Mouse (Mus musculus) lung, postnatal 25 days (tissue): ENCODE results near the gene Gdf5.

Experiments
- DNase-seq: peaks from one replicate; pipeline ENCODE4 v3.0.0; 2022; ENCODE audit warnings: low spot score

The Gdf5 gene

GRCm38 (mm10) chr2:155945124-155945523 is at the start of gene Gdf5:
Gene Gdf5, minus strand, starts transcription at chr2:155945367.
- peak; percentile 24 for DNase-seq

- peak; percentile 65 for DNase-seq
Measured at GRCm38 (mm10) chr2:155991863-155992321, 46.7 kb upstream of the Gdf5 start.

- no peak for DNase-seq
Measured at GRCm38 (mm10) chr2:155991151-155991550, 46.0 kb upstream of the Gdf5 start.

- DNase-seq: no peak
Measured at GRCm38 (mm10) chr2:155989085-155989484, 43.9 kb upstream of the Gdf5 start.

GRCm38 (mm10) chr2:155987131-155987530 is 42.0 kb upstream of the Gdf5 start:
- no peak for DNase-seq

- DNase-seq: no peak
Measured at GRCm38 (mm10) chr2:155985776-155986175, 40.6 kb upstream of the Gdf5 start.

- DNase-seq: peak; percentile 53
Measured at GRCm38 (mm10) chr2:155979328-155979991, 34.3 kb upstream of the Gdf5 start.

GRCm38 (mm10) chr2:155974087-155974731 is 29.0 kb upstream of the Gdf5 start:
- DNase-seq: no peak

- DNase-seq: no peak
Measured at GRCm38 (mm10) chr2:155973348-155973747, 28.2 kb upstream of the Gdf5 start.

GRCm38 (mm10) chr2:155962991-155963390 is 17.8 kb upstream of the Gdf5 start:
- DNase-seq: peak; percentile 24

- DNase-seq: no peak
Measured at GRCm38 (mm10) chr2:155961862-155962261, 16.7 kb upstream of the Gdf5 start.

- DNase-seq: no peak
Measured at GRCm38 (mm10) chr2:155959981-155960380, 14.8 kb upstream of the Gdf5 start.

- peak; percentile 93 for DNase-seq
Measured at GRCm38 (mm10) chr2:155956134-155957059, 11.2 kb upstream of the Gdf5 start, which contains the start of gene Cep250. Gene Cep250, plus strand, starts transcription at chr2:155956458.

GRCm38 (mm10) chr2:155952006-155952405 is 6.8 kb upstream of the Gdf5 start:
- peak; percentile 75 for DNase-seq

- no peak for DNase-seq
Measured at GRCm38 (mm10) chr2:155949362-155949761, 4.2 kb upstream of the Gdf5 start.

GRCm38 (mm10) chr2:155947390-155948002 is 2.3 kb upstream of the Gdf5 start:
- no peak for DNase-seq

GRCm38 (mm10) chr2:155946499-155946898 is 1.3 kb upstream of the Gdf5 start:
- no peak for DNase-seq

GRCm38 (mm10) chr2:155946069-155946468 is 902 bp upstream of the Gdf5 start:
- DNase-seq: peak; percentile 75

- DNase-seq: no peak
Measured at GRCm38 (mm10) chr2:155945580-155945979, 413 bp upstream of the Gdf5 start.

- DNase-seq: no peak
Measured at GRCm38 (mm10) chr2:155944685-155945084, 482 bp downstream of the Gdf5 start.

GRCm38 (mm10) chr2:155943463-155943862 is 1.7 kb downstream of the Gdf5 start:
- no peak for DNase-seq
